Mouse (Mus musculus) embryonic fibroblast, embryonic 13.5 days (primary cell): ENCODE data around the gene Phf5a.

Source experiments
- CTCF ChIP-seq: IDR thresholded peaks from 2 replicates; pipeline ENCODE4 v1.5.1; 2011; ENCODE audit warnings: mild to moderate bottlenecking, control low read depth, low read length, moderate library complexity, borderline replicate concordance; ENCODE audit not compliant: insufficient read depth
- POLR2A ChIP-seq: IDR thresholded peaks from 2 replicates; pipeline ENCODE4 v1.6.1; 2011; ENCODE audit warnings: low read depth, mild to moderate bottlenecking, control low read depth, low read length, moderate library complexity

GRCm38 (mm10) chr15:81852411-81853000 is 19.2 kb downstream of the Phf5a start:
- TF ChIP-seq CTCF (no peak), POLR2A (no peak)
